Mouse (Mus musculus): Measurements from ENCODE around the gene Olfr1047. TPM values are rescaled to one million over a fixed set of nuclear protein-coding genes. Genes with fewer than 3 reads are reported as not detected.
"Not testable (repeated sequence)": the region's sequence is repeated elsewhere in the genome, so short reads cannot be mapped to it uniquely, and the experiment has no call there.

Olfr1047 gene
- polyA plus RNA-seq (2015; fragmentation: Nextera tagmentation; extraction: Ambion mirVana) = 0.24 and 0.56 TPM in 2 replicates

DNA sequence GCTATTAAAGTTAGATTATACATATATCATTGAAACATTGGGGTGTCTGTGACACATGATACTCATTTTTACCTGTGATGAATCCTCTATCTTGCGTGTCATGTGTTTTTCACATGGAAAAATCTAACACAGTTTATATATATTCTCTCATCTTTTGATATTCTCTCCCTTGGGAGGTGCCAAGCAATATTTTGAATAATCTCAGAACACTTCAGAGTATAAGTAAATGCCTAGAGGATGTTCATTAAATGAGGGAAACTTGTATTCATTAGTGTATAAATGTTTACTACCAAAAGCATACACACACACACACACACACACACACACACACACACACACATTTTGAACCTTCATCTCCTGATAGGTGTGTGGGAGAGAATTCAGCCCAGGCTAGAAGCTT is at the start of gene Olfr1047:
Olfr1047 (minus strand) TSS at position 101 of the 400 bp plus-strand sequence.
- Histone ChIP-seq H3K27ac (replicated peaks) (no peak within 1 kb of the TSS), H3K4me3 (replicated peaks) (no peak within 1 kb of the TSS), H3K4me2 (replicated peaks) (no peak within 1 kb of the TSS), H3K4me1 (no peaks in the 10 kb centered on the region), H3K9me3 (replicated peaks) (no peaks in the 10 kb centered on the region), H3K9ac (no peak within 1 kb of the TSS), H3K36me3 (no peaks in the 10 kb centered on the region), H3K27me3 (no peaks in the 10 kb centered on the region)
- no peak for ATAC-seq (ENCODE audit: insufficient number of reproducible peaks, low FRiP score, low TSS enrichment, low read depth)
- 90% methylated on average over 1 of the region's 1 CpGs for WGBS

DNA sequence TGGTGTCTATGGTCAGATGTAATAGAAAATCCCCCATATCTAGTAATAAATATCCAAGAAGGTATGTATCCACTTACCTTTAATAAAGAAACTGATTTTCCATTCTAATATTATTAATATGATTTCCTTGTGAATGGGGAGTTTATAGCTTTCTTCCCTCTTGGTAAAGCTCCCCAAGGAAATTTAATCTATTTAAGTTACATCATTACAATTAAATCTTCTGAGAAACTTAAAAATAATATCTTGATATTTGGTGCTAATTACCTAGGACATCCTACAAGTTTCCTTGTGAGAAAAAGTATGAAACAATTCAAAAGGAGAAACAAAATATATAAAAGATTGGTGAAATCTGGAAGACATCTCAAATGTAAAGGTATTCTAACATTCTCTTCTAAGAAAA is 47.8 kb upstream of the Olfr1047 start, which contains the start of gene Olfr1051:
Olfr1051 (minus strand) TSS at position 101 of the 400 bp plus-strand sequence.
- H3K4me3 ChIP-seq (replicated peaks); H3K4me1 ChIP-seq; H3K4me2 ChIP-seq (replicated peaks); H3K9ac ChIP-seq; H3K36me3 ChIP-seq; H3K9me3 ChIP-seq (replicated peaks); H3K27me3 ChIP-seq; H3K27ac ChIP-seq (replicated peaks); ATAC-seq (ENCODE audit: insufficient number of reproducible peaks, low FRiP score, low TSS enrichment, low read depth): not testable (repeated sequence)

DNA sequence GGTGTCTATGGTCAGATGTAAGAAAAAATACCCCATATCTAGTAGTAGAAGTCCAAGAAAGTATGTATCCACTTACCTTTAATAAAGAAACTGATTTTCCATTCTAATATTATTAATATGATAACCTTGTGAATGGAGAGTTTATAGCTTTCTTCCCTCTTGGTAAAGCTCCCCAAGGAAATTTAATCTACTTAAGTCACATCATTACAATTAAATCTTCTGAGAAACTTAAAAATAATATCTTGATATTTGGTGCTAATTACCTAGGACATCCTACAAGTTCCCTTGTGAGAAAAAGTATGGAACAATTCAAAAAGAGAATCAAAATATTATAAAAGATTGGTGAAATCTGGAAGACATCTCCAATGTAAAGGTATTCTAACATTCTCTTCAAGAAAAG is 27.0 kb upstream of the Olfr1047 start, which contains the start of gene Olfr1049:
Olfr1049 (minus strand) TSS at position 101 of the 400 bp plus-strand sequence.
- H3K4me1 ChIP-seq; H3K4me3 ChIP-seq (replicated peaks); H3K9me3 ChIP-seq (replicated peaks); H3K27ac ChIP-seq (replicated peaks); H3K36me3 ChIP-seq; H3K27me3 ChIP-seq; H3K9ac ChIP-seq; H3K4me2 ChIP-seq (replicated peaks); ATAC-seq (ENCODE audit: insufficient number of reproducible peaks, low FRiP score, low TSS enrichment, low read depth): not testable (repeated sequence)

DNA sequence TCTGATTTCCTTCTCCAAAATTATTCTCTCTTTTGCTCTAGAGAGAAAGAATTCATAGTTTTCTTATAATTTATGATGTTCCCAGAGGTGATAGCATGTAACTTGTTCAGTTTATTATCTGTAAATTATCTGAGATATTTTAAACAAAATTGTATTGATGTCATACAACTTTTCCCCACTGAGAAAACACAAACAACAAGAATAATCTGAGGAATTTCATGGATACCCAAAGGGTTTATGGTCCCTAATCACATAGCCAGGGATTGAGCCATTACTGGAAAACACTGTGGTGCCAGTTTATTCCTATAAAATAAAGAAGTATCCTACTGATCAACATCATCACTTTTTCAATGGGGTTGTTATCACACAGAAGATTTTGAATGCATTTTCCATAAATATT is 9.0 kb upstream of the Olfr1047 start, which contains the start of gene Olfr1048:
Olfr1048 (minus strand) TSS at position 101 of the 400 bp plus-strand sequence.
- Histone ChIP-seq H3K4me3 (replicated peaks) (no peak within 1 kb of the TSS), H3K9ac (no peak within 1 kb of the TSS), H3K9me3 (replicated peaks) (no peaks in the 10 kb centered on the region), H3K27me3 (no peaks in the 10 kb centered on the region), H3K27ac (replicated peaks) (no peak within 1 kb of the TSS), H3K36me3 (no peaks in the 10 kb centered on the region), H3K4me2 (replicated peaks) (no peak within 1 kb of the TSS), H3K4me1 (no peaks in the 10 kb centered on the region)
- no peak for ATAC-seq (ENCODE audit: insufficient number of reproducible peaks, low FRiP score, low TSS enrichment, low read depth)

DNA sequence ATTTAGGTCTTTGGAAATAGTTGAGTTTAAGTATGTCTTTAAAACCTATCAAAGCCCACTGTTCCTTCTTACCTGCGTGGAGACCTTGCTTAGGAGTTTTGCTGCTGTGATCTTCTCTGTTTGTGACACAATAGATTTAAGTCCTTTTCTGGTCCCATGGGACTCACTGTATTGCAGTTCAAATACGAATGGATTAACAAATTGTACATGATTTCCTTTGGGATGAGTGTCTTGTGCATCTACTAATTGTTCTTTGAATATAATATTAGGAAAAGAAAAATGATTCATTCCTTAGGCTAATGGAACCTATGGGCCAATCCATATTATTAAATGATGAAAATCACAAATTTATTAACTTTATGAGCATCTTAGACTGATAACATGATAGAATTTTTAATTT is 12.0 kb downstream of the Olfr1047 start, which contains the start of gene Olfr1046:
Olfr1046 (minus strand) TSS at position 101 of the 400 bp plus-strand sequence.
- ATAC-seq (ENCODE audit: insufficient number of reproducible peaks, low FRiP score, low TSS enrichment, low read depth) = no peak
- no peaks in the 10 kb centered on the region for H3K4me1 ChIP-seq
- H3K4me2 ChIP-seq (replicated peaks) = no peak within 1 kb of the TSS
- H3K4me3 ChIP-seq (replicated peaks) = no peak within 1 kb of the TSS
- H3K27me3 ChIP-seq = no peaks in the 10 kb centered on the region
- H3K9me3 ChIP-seq (replicated peaks) = no peaks in the 10 kb centered on the region
- WGBS = 60% methylated on average over 2 of the region's 2 CpGs
- no peak within 1 kb of the TSS for H3K9ac ChIP-seq
- H3K27ac ChIP-seq (replicated peaks) = no peak within 1 kb of the TSS
- H3K36me3 ChIP-seq = no peaks in the 10 kb centered on the region

DNA sequence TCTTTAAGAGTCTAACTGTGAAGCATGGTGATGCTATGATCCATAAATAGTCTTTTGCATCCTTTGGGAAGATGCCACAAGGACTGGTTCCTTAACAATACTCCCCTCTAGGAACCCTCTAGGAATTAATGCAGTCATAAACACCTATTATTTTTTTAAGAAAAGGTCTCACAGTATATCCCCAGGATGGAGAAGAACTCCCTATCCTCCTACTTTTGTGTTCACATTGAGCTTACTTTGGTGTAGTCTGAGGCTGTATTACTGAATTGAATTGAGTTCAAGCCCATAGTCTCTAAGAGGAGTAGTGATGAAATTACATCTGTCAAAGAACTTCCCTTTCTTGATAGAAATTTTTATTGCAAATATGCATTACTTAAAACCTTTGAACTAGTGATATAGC is 28.3 kb downstream of the Olfr1047 start, which contains the start of gene Olfr1045:
Olfr1045 (minus strand) TSS at position 101 of the 400 bp plus-strand sequence.
- no peaks in the 10 kb centered on the region for H3K27me3 ChIP-seq
- ATAC-seq (ENCODE audit: insufficient number of reproducible peaks, low FRiP score, low TSS enrichment, low read depth) = no peak
- no peaks in the 10 kb centered on the region for H3K36me3 ChIP-seq
- no peak within 1 kb of the TSS for H3K4me3 ChIP-seq (replicated peaks)
- H3K4me2 ChIP-seq (replicated peaks) = no peak within 1 kb of the TSS
- no peak within 1 kb of the TSS for H3K9ac ChIP-seq
- no peaks in the 10 kb centered on the region for H3K4me1 ChIP-seq
- no peaks in the 10 kb centered on the region for H3K9me3 ChIP-seq (replicated peaks)
- H3K27ac ChIP-seq (replicated peaks) = no peak within 1 kb of the TSS

DNA sequence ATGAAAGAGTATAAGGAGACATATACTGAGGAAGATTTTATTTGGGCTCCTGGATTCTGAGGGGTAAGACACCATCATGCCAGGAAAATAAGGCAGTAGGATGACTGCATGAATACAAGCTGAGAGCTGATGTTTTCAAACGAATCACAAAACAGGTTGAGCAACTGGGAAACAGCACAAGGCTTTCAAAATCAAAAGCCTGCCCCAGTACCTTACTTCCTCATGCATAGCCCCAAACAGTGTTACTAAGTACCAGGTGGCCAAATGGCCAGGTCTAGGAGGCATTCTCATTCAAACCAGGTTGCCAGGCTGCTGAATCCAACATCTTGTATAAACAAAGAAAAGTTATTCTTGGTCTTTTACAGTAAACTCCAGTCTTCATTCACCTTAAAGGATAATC is 35.3 kb downstream of the Olfr1047 start:
- ATAC-seq (ENCODE audit: insufficient number of reproducible peaks, low FRiP score, low TSS enrichment, low read depth) = no peak
- Histone ChIP-seq H3K27ac (replicated peaks) (no peak overlapping the region), H3K4me1 (no peaks in the 10 kb centered on the region), H3K4me2 (replicated peaks) (no peak overlapping the region), H3K36me3 (no peaks in the 10 kb centered on the region), H3K9me3 (replicated peaks) (no peaks in the 10 kb centered on the region), H3K27me3 (no peaks in the 10 kb centered on the region), H3K9ac (no peak overlapping the region), H3K4me3 (replicated peaks) (no peak overlapping the region)
- WGBS = 47% methylated on average over 1 of the region's 1 CpGs

DNA sequence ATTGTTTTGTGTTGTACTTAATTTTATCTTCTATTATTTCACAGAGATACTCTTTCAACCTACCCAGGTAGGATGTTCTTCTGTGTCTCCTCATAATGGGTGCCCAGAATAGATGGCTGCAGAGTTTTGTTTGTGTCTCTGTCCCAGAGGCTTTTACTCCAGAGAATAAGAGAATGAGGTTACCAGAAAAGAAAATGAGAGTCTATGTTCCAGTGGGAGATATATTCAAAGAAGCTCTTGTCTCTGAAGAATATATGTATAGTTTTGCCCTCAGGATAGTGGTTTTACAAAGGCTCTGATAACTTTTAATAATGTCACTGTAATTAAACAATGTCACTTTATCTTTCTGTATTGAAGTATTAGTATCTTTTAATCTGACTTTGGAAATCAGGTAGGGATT is 45.6 kb downstream of the Olfr1047 start, which contains the start of gene Olfr52:
Olfr52 (minus strand) TSS at position 101 of the 400 bp plus-strand sequence.
- ATAC-seq (ENCODE audit: insufficient number of reproducible peaks, low FRiP score, low TSS enrichment, low read depth) = no peak
- H3K4me2 ChIP-seq (replicated peaks) = no peak within 1 kb of the TSS
- H3K4me3 ChIP-seq (replicated peaks) = no peak within 1 kb of the TSS
- no peak within 1 kb of the TSS for H3K27ac ChIP-seq (replicated peaks)
- H3K36me3 ChIP-seq = no peaks in the 10 kb centered on the region
- no peak within 1 kb of the TSS for H3K9ac ChIP-seq
- H3K4me1 ChIP-seq = no peaks in the 10 kb centered on the region
- H3K9me3 ChIP-seq (replicated peaks) = no peaks in the 10 kb centered on the region
- no peaks in the 10 kb centered on the region for H3K27me3 ChIP-seq

DNA sequence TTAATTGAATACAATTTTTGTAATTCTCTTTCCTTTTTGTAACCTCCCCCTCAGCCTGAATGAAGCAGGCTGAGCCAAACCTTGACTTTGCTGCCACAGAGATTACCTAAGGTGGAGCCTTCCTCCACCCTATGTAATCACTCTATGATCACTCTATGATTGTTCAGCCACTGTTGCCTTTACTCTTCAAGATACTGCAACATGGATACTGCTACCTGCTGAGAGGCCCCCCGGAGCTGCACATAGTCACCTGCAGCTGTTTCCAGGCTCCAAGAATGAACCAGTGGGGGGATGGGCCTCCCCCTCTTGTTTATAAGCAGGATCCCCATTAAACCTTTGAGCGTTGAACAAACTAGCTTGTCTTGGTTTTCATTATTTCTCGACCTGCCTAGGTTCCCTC is 51.3 kb downstream of the Olfr1047 start:
- H3K4me1 ChIP-seq = no peaks in the 10 kb centered on the region
- H3K9ac ChIP-seq = no peak overlapping the region
- H3K36me3 ChIP-seq = no peaks in the 10 kb centered on the region
- no peak overlapping the region for H3K27ac ChIP-seq (replicated peaks)
- no peak overlapping the region for H3K4me2 ChIP-seq (replicated peaks)
- H3K27me3 ChIP-seq = no peaks in the 10 kb centered on the region
- no peaks in the 10 kb centered on the region for H3K9me3 ChIP-seq (replicated peaks)
- ATAC-seq (ENCODE audit: insufficient number of reproducible peaks, low FRiP score, low TSS enrichment, low read depth) = no peak
- H3K4me3 ChIP-seq (replicated peaks) = no peak overlapping the region
- 69% methylated on average over 3 of the region's 3 CpGs for WGBS

DNA sequence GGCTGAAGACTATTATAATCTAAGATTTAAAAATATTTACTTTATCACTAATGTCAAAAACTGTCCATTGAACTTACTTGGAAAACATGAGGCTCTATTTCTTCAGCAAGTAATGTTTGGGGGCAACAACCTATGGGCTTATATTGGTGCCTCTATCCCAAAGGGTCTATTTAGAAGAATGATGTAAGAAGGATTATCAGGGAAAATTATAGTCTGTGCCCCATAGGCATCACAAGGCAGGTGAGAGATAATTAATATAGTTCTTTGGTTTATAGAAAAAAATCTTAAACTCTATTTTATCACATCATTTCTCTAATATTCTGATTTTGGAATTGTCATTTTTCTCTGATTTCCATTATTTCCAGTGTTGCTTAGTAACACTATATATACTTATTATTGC is 53.5 kb downstream of the Olfr1047 start, which contains the start of gene Olfr1044:
Olfr1044 (minus strand) TSS at position 101 of the 400 bp plus-strand sequence.
- Histone ChIP-seq H3K4me3 (replicated peaks) (no peak within 1 kb of the TSS), H3K9me3 (replicated peaks) (no peaks in the 10 kb centered on the region), H3K36me3 (no peaks in the 10 kb centered on the region), H3K27me3 (no peaks in the 10 kb centered on the region), H3K9ac (no peak within 1 kb of the TSS), H3K27ac (replicated peaks) (no peak within 1 kb of the TSS), H3K4me1 (no peaks in the 10 kb centered on the region), H3K4me2 (replicated peaks) (no peak within 1 kb of the TSS)
- ATAC-seq (ENCODE audit: insufficient number of reproducible peaks, low FRiP score, low TSS enrichment, low read depth) = no peak
